Mouse (Mus musculus): ENCODE measurements around the gene Zgrf1.

Gene Zgrf1

DNA sequence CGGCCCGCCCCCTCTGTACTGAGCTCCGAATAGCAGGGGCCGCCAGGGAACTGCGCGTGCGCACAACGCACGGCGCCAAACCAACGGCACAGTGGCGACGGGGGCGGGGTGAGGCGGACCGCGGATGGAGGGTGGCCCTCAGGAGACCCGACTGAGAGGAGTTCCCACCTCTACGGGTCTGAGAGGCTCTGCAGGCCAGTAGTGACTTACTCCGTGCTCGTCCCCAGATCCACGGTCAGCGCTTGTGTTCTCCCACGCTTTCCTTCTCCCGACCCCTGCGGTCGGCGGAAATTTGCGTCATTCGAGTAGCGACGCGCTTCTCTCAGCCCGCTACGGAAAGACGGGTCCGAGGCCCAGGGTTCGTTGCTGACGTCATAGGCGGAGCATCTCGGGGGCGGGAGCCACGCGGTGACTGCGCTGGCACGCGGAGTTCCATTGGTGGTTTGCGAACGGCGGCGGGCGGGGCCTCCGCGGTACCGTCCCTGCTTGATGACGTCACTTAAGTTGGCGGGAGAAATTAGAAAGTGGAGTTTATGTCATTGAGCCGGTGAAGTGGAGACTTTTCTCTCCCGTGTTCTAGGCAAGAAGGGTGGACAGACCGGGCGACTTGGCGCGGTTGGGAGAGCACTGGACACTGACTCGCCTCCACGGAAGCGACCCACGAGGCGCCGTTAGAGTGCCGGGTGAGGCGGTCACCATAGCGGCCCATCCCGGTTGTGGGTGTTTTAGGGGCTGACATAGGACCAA, at the start of gene Zgrf1, which contains the start of gene Larp7:
TSS of gene Zgrf1 (plus strand) at position 517 of the 747 bp plus-strand sequence.
TSS of gene Larp7 (minus strand) at position 377 of the 747 bp plus-strand sequence.
- WGBS = under 1% methylated on average over 73 of the region's 73 CpGs

DNA sequence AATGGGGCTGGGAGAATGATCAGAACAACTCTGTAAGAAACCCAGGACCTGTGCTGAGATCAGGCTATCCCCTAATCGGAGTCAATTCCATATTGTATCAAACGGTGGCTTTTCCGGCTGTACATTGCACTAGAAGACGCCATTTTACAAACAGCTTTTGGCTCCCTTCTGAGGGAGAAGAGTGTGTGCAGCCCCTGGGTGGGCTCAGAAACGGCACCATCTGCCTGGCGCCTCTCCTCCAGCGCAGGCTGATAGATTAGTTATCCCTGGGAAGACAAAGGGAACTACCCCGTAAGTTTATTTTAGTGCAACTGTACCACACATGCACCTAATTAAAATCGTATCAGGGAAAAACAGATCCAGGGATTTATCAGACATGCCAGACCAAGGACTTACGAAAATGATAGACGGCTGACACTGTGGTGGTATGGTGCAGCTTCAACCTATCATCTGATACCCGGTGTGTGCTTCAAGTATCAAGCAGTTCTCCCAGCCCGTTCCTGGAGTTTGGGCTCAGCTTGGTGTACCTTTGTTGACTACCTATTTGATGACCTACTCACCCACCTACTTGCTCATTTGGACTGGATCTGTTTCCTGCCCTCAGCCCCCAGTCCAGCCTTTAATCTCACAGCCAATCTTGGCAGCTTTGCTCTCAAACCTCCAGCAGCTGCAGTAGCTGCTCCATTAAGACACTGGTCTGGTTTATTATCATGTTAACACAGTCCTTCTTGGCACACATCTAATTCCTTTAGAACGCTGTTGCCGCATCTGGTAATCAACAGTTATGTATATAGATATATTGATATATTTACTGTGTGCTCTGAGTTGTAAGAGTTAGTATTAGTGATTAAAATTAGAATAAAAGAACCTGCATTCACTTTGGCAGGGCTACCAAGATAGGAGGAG, 45.2 kb upstream of the Zgrf1 start:
- WGBS = 60% methylated on average over 15 of the region's 15 CpGs

DNA sequence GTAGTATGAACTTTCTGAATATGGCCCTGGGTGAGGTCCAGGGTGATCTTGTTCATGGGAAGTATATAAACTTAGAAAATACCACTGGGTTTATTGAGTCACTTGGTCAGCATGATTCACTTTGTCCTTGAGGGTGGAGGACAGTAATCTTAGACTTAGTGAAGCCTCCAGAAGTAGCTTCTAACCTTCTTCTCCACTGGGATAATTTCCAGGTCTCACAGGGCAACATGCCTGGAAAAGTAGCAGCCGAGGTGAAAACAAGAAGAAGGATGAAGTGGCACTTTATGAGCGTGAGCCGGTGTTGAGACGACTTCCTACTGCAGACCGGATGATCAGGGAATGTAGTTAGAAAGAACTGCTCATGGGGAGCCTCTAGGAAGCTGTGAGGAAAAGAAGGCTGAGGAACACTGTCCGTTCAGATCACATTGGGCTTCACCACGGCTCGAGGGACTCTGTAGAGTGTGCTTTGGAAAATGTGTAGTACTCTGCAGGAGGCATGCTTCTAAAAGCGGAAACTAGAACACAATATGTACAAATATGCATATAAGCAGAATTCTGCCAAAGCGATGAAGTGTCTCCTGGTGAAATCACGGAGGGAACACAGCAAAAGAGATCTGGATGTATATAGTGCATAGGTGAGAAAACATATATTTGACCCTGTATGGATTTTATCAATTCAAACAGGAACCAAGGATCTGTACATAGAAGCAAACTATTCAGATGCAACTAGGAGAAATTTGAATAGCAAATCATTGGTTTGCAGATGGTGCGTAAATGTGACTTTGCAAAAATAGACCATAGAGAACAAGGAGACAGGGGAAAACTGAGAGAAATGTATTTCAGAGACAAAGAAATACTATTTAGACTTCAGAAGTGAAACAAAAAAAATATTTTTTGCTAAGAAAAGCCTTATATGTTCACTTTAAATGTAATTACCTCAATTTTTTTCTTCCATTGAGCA, 41.2 kb upstream of the Zgrf1 start:
- WGBS = 42% methylated on average over 12 of the region's 12 CpGs

DNA sequence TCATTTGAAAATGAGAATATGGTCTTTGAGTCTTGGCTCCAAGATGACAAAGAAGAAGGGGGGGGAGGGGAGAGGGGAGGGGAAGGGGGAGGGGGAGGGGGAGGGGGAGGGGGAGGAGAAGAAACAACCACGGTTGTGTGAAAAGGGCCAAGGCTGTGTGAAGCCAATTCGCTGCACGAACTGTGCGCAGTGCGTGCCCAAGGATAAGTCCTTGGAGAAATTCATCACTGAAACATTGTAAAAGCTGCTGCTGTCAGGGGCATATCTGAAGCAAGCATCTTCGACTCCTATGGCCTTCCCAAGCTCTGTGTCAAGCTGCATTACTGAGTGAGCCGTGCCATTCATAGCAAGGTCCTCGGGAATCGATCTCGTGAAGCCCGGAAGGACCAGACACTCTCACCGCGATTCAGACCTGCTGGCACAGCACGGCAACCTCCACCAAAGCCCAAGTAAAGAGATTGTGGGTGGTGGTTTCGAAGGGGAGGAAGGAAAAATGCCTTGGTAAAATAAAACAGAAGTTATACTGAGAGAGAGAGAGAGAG, 40.4 kb upstream of the Zgrf1 start:
- 45% methylated on average over 15 of the region's 15 CpGs for WGBS

DNA sequence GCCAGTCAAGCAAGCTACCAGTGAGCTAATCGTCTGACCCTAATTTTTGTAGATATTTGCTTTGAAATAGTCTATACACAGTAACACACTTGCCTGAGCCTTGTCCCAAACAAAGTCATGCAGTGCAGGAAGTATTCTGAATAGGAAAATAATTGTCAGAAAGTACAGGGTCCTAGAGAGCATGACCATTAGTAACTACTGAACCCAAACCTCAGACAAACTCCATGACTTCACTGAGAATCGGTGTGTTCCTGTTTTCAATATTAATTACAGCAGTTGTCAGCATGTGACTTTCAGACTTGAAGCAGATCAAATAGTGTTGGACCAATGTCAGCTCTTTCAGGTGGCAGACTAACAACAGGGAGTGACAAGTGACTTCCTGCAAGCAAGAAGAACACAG, 39.6 kb upstream of the Zgrf1 start:
- 83% methylated on average over 2 of the region's 2 CpGs for WGBS

DNA sequence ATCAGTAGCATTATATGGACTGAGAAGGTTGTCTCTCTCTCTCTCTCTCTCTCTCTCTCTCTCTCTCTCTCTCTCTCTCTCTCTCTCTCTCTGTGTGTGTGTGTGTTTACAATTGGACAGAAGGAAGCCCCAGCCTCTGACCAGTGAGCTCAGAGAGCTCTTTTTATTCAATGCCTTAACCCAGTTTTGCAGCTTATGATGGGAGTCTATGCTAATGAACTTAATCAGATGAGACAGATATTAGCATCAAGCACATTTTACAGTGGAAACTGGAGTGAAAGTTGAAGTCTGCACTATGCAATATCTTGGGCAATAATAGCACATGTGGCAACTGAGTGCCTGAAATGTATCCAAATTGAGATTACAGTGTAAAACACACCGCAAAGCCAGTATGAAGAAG, 38.0 kb upstream of the Zgrf1 start:
- WGBS = 85% methylated on average over 1 of the region's 1 CpGs

DNA sequence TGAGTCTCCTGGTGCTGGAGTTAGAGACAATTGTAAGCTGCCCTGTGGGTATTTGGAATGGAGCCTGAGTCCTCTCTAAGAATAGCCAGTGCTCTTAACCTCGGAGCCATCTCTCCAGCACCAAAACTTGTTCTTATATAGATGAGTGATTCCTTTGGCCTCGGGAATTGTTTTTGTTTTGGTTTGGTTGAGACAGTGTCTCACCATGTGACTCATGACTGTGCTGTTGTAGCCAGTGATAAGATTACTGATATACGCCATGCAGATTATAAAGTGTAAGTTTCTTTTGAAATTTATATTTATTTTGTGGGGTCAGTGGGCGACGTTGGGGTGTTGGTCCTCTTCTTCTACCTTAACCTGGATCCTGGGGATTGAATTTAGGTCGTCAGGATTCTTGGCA, 33.0 kb upstream of the Zgrf1 start:
- WGBS = 77% methylated on average over 6 of the region's 6 CpGs

DNA sequence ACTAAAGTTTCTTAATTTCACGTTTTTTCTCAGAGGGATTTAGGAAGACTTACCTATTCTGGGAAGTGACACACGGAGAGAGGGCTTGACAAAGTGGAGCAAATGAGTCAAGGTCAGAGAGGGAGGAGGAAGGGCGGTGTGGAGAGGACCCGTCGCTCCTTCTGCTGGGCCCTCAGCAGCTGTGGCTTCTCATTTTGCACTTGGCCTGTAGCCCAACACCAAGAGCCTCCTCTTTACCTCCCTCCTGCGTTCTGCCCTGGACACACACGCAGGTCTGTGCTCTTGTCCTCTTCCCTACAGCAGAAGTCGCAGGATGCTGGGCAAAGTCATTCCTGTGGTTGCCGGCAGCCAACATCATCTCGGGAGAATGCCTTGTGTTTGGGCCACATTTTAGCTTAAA, 32.1 kb upstream of the Zgrf1 start:
- WGBS = 79% methylated on average over 10 of the region's 10 CpGs

DNA sequence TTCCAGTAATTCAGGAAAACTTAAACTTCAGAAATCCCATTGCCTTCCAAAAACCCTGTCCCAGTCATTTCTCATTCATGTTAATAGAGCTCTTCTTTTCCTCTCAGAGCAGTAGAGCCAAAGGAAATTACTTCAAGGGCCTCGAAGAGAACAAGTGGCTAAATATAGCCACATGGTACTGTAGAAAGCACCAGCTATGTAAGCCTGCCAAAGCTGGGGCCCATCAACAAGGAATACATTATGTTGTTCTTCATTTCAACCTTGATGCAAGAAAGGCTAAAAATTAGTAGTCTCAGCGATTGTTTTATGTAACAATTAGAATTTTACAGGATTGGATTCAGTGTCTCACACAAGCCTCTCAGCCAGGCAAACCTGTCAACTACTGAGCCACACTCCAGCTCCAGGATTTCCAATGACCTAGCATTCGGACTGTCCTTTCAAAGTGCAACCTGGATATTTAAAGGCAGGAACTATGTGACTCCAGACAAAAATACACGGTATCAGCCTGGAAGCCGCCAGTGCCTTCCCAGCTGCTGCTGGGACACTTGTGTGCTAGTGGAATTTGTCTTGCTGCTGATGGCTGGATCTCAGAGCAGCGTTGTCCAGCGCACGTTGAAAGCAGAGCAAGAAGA, 28.0 kb upstream of the Zgrf1 start:
- 61% methylated on average over 8 of the region's 8 CpGs for WGBS

DNA sequence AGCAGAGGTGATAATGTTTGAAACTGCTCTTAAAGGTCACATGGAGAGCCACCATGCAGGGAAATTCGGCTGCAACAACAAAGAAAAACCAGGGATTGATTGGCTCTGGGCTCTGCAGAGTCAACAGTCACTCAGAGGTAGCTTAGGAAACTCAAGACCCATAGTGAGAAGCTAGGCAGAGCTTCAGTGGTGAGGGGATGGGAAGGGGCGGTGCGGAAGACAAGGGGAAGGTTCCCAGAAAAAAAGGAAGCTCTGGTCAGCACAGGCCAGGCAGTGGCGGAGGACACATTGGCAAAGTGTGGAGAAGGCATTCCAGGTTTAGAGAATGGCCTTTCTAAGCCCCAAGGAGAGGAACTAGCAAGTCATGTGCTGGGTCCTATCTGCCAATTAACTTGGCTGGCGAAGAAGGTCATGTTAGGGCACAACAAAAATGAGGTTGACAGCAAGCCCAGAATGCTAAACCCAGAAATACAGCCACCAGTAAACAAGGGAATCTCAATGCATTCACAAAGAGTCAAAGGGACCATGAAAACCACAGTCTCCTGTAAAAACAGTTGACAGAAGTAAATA, 25.7 kb upstream of the Zgrf1 start:
- 67% methylated on average over 5 of the region's 5 CpGs for WGBS

DNA sequence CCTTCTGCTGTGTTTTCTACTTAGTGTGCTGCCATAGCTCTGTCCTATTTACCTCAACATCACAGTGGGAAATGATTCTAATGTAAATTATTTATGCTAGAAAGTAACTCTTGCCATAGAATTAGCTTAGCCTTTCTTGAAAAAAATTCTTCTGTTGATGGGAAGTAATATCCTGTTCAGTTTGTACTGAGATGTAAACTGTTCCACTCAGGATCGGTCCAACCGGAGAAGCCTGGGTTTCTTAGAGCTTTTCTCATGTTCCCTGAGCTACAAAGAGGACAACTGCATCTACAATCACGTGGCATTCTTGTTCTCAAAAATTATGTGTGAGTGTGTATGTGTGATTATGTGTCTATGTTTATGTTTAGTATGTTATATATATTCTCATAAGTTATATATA, 24.1 kb upstream of the Zgrf1 start:
- WGBS = 86% methylated on average over 3 of the region's 3 CpGs

DNA sequence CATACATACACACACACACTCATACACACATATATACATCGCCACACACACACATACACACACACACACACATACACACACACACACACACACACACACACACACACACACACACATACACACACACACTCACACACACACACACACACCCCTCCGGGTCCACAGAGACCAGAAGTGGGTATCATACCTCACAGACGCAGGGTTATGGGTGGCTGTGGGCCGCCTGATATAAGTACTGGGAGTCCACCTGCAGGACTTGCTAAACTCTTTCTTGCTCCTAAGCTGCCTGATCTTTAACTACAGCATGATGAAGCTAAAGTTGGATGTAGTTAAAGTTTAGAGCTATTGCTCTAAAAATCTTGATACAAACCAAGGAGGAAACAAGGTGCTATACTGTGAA, 23.5 kb upstream of the Zgrf1 start:
- 86% methylated on average over 4 of the region's 4 CpGs for WGBS

DNA sequence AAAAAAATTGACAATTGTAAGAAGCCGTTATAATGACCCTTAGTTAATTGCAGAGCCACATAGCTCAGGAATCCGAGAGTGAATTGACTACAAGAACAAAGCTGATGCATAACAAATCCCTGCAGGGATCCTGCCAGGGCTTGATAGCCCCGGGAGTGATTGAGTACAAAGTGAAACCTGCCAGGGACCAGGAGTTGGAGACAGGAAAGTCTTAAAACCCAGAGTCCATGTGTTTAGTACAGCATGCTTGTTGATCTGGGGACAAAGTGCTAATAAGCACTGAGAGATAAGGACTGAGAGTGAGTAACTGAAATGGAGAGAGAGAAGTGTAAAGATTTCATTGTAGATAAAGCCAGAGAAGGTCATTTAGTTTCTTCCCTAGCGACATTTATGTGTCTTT, 23.0 kb upstream of the Zgrf1 start:
- WGBS = 34% methylated on average over 4 of the region's 4 CpGs

DNA sequence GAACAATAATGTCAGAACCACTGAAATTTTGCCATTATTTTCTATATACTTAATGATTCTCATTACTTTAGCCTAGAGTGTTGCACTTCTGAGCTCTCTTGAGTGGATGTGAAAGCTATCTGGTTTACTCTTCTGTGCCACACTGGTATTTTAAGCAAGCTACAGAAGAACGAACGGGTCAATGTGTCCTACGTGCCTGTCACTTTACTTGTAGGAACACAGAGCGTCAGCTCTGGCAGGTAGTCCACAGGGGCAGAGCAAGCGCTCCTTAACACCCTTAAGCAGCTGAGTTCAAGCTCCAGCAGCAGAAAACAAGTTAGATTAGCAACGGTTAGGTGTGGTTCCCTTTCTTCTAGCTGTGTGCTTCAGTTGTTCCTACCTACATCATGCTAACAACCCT, 14.1 kb upstream of the Zgrf1 start:
- 83% methylated on average over 6 of the region's 6 CpGs for WGBS

DNA sequence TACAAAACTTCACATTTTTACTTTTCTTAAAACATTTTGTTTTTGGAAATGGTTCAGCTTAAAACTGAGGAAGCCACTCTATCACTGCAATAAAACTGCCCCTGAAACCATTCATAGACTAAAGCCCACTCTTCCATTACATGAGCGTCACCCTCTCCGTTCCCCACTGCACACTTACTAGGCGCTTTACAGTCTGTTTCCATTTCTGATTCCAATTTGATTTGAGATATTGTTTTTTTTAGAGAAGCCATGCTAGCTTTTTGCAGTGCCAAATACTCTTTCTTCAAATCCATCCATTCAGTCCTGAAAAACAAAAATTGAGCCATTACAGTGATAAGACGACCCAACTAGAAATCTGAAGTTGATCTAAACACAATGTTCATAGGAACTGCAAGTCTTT, 9.3 kb upstream of the Zgrf1 start:
- 92% methylated on average over 4 of the region's 4 CpGs for WGBS

DNA sequence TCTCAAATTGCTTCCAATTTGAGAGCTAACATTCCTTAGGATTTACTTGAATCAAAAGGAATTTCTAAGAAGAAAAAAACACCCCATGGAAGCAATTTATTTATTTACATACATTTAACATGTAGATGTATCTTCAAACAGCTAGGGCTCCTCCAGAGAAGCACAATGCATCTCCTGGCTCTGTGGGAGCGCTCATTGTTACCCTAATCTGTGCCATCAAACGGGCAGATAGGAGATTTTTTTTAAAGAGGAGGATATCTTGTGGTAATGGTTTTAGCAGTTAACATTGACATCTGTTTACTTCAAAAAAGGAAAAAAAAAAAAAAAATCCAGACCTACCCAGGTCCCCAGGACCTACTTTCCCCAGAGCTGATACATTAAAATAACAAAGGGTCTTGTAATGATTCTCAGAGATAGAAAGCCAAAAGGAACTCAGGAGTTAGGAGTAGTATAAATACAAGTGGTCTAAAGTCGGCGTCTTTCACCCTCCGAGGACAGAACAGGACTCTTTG, 8.6 kb upstream of the Zgrf1 start:
- 66% methylated on average over 5 of the region's 5 CpGs for WGBS

DNA sequence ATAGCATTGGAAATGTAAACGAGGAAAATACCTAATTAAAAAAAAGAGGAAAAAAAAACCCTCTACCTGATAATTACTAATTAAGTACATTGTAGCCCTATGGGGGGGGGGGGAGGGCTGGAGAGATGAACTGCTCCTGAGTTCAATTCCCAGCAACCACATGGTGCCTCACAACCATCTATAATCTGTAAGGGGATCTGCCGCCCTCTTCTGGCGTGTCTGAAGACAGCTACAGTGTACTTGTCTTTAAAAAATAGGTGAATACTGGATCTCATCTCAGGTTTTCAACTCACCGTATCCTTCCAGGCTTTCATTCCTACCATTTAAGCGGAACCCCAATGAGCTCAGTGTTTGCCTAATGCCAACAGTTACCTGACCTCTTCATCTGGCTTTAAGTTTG, 5.4 kb upstream of the Zgrf1 start:
- WGBS = 60% methylated on average over 5 of the region's 5 CpGs

DNA sequence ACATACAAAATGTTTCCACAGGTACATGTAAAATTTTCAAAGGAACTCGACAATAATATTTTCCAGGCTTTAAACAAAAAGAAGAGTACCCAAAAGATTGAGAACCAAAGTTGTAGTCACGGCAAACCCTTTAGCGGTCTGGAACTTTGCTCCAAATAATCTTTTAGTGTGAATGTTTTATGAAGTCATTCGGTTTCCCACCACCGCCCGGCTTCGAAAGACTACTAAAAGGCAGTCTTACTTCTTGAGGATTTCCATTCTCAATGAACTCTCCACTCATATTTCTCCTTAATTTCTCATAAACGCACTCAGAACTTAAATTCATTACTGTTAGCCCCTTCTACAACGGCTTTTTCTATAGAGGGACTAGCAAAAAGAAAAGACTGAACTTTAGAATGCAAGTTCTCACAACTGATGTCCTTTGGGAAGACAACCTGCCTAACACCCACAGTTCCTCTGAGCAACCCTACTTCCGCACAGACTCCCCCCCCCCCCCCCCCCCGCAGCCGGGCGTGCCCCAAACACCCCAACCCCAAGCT, 786 bp upstream of the Zgrf1 start:
- 5% methylated on average over 12 of the region's 13 CpGs for WGBS

DNA sequence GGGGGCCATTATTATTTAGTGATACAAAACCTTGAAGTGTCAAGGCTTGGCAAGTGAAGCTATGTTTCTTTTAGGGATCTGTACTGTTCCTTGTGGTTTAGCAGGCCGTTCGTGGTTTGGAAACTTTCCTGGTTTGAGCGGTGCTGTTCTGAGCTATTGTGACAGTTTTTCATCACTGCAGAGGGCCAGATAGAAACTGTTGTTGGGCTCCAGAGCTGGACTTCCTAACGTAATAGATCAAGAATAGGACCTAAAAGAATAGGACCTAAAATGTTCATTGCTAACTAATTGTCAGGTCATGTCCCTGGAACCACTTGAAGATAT, 393 bp downstream of the Zgrf1 start:
- WGBS = 1% methylated on average over 4 of the region's 4 CpGs

DNA sequence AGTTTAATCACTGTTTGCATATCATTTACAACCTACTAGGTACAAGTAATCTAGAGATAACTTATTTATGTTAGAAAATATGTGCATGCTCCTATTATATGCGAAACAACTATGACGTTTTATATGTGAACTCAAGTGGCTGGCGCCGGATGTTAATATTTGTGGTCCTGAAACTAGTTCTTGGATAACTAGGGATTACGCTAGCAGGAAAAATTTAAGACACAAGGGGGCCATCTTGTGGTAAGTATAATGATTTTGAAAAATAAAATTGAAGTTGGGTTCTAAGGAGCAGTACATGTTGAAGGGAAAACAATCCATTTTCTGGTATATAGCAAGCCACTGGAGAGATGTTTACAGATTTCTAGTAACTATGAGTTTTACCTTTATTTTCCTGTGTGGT, 1.4 kb downstream of the Zgrf1 start:
- WGBS = 28% methylated on average over 5 of the region's 5 CpGs

Data from cerebral cortex, adult 2 months (tissue).